Mouse (Mus musculus): ENCODE measurements around the gene Ptgdr2. TPM values are rescaled to one million over a fixed set of nuclear protein-coding genes. Genes with fewer than 3 reads are reported as not detected.

The Ptgdr2 gene
- polyA plus RNA-seq, 1 experiment, result 1.0 TPM

- H3K27ac ChIP-seq (ENCODE audit: control insufficient read depth, insufficient read depth, low read length), result no peak overlapping the region
- WGBS, result under 1% methylated on average over 20 of the region's 20 CpGs
- H3K4me1 ChIP-seq (replicated peaks; ENCODE audit: control insufficient read depth, insufficient read depth, low read length), result peaks cover 11% of the 10 kb centered on the region
Observed at GRCm38 (mm10) chr19:10948416-10948815, 11.5 kb downstream of the Ptgdr2 start.

GRCm38 (mm10) chr19:10949112-10949511 is 12.2 kb downstream of the Ptgdr2 start, which contains the start of gene Ccdc86:
TSS of gene Ccdc86 (minus strand) at chr19:10949266.
- H3K4me1 ChIP-seq (replicated peaks; ENCODE audit: control insufficient read depth, insufficient read depth, low read length), result peaks cover 11% of the 10 kb centered on the region

More at GRCm38 (mm10) chr19:10948416-10948815, 11.5 kb downstream of the Ptgdr2 start:
- no peaks in the 10 kb centered on the region; the same call in 1 of the 2 replicates for H3K27me3 ChIP-seq (ENCODE audit: control insufficient read depth, insufficient read depth, low read length)
- no peaks in the 10 kb centered on the region for H3K36me3 ChIP-seq (ENCODE audit: control insufficient read depth, insufficient read depth, low read length)
- peak; percentile 15 for DNase-seq
- peak overlapping the region; percentile 62 for H3K4me3 ChIP-seq (ENCODE audit: control insufficient read depth, insufficient read depth, low read length)
- TF ChIP-seq CTCF (IDR thresholded peaks at IDR 0.05; ENCODE audit: borderline replicate concordance, control insufficient read depth, extremely low read depth, insufficient read depth, low read length, poor library complexity) (no peak), POLR2A (IDR thresholded peaks at IDR 0.05; ENCODE audit: control insufficient read depth, extremely low read depth, insufficient read depth, low read length, poor library complexity) (no peak)

GRCm38 (mm10) chr19:10949558-10949957 is 12.6 kb downstream of the Ptgdr2 start:
- Histone ChIP-seq H3K27me3 (ENCODE audit: control insufficient read depth, insufficient read depth, low read length) (no peaks in the 10 kb centered on the region; the same call in 1 of the 2 replicates), H3K27ac (ENCODE audit: control insufficient read depth, insufficient read depth, low read length) (no peak overlapping the region), H3K36me3 (ENCODE audit: control insufficient read depth, insufficient read depth, low read length) (no peaks in the 10 kb centered on the region), H3K4me3 (ENCODE audit: control insufficient read depth, insufficient read depth, low read length) (0 out of 2 replicates have a peak overlapping the region, but pooled peaks have one; percentile 10), H3K4me1 (replicated peaks; ENCODE audit: control insufficient read depth, insufficient read depth, low read length) (peaks cover 11% of the 10 kb centered on the region)
- no peak for TF ChIP-seq CTCF (IDR thresholded peaks at IDR 0.05; ENCODE audit: borderline replicate concordance, control insufficient read depth, extremely low read depth, insufficient read depth, low read length, poor library complexity)
- TF ChIP-seq POLR2A (IDR thresholded peaks at IDR 0.05; ENCODE audit: control insufficient read depth, extremely low read depth, insufficient read depth, low read length, poor library complexity), result no peak
- WGBS, result 22% methylated on average over 9 of the region's 9 CpGs
- DNase-seq, result no peak

More at GRCm38 (mm10) chr19:10949112-10949511, 12.2 kb downstream of the Ptgdr2 start, which contains the start of gene Ccdc86:
- Histone ChIP-seq H3K36me3 (ENCODE audit: control insufficient read depth, insufficient read depth, low read length) (no peaks in the 10 kb centered on the region), H3K27me3 (ENCODE audit: control insufficient read depth, insufficient read depth, low read length) (no peaks in the 10 kb centered on the region; the same call in 1 of the 2 replicates), H3K4me3 (ENCODE audit: control insufficient read depth, insufficient read depth, low read length) (peak within 1 kb of the TSS; percentile 62), H3K27ac (ENCODE audit: control insufficient read depth, insufficient read depth, low read length) (no peak within 1 kb of the TSS)
- under 1% methylated on average over 30 of the region's 30 CpGs for WGBS
- TF ChIP-seq POLR2A (IDR thresholded peaks at IDR 0.05; ENCODE audit: control insufficient read depth, extremely low read depth, insufficient read depth, low read length, poor library complexity) (peak; percentile 49; the same call in 1 of the 2 replicates), CTCF (IDR thresholded peaks at IDR 0.05; ENCODE audit: borderline replicate concordance, control insufficient read depth, extremely low read depth, insufficient read depth, low read length, poor library complexity) (peak; percentile 58; the same call in 1 of the 2 replicates)
- DNase-seq, result peak; percentile 94

GRCm38 (mm10) chr19:10952021-10952939 is 15.3 kb downstream of the Ptgdr2 start:
- Histone ChIP-seq H3K4me3 (ENCODE audit: control insufficient read depth, insufficient read depth, low read length) (no peak overlapping the region), H3K4me1 (replicated peaks; ENCODE audit: control insufficient read depth, insufficient read depth, low read length) (peaks cover 11% of the 10 kb centered on the region), H3K27me3 (ENCODE audit: control insufficient read depth, insufficient read depth, low read length) (no peaks in the 10 kb centered on the region; the same call in 1 of the 2 replicates), H3K27ac (ENCODE audit: control insufficient read depth, insufficient read depth, low read length) (no peak overlapping the region), H3K36me3 (ENCODE audit: control insufficient read depth, insufficient read depth, low read length) (no peaks in the 10 kb centered on the region)
- TF ChIP-seq POLR2A (IDR thresholded peaks at IDR 0.05; ENCODE audit: control insufficient read depth, extremely low read depth, insufficient read depth, low read length, poor library complexity) (no peak), CTCF (IDR thresholded peaks at IDR 0.05; ENCODE audit: borderline replicate concordance, control insufficient read depth, extremely low read depth, insufficient read depth, low read length, poor library complexity) (no peak)
- DNase-seq, result no peak
- 85% methylated on average over 11 of the region's 11 CpGs for WGBS

- H3K36me3 ChIP-seq (ENCODE audit: control insufficient read depth, insufficient read depth, low read length), result no peaks in the 10 kb centered on the region
- DNase-seq, result peak; percentile 49
- H3K27me3 ChIP-seq (ENCODE audit: control insufficient read depth, insufficient read depth, low read length), result no peaks in the 10 kb centered on the region
- no peak overlapping the region for H3K27ac ChIP-seq (ENCODE audit: control insufficient read depth, insufficient read depth, low read length)
- no peak overlapping the region for H3K4me3 ChIP-seq (ENCODE audit: control insufficient read depth, insufficient read depth, low read length)
- no peak for TF ChIP-seq POLR2A (IDR thresholded peaks at IDR 0.05; ENCODE audit: control insufficient read depth, extremely low read depth, insufficient read depth, low read length, poor library complexity)
- TF ChIP-seq CTCF (IDR thresholded peaks at IDR 0.05; ENCODE audit: borderline replicate concordance, control insufficient read depth, extremely low read depth, insufficient read depth, low read length, poor library complexity), result no peak
- WGBS, result 37% methylated on average over 11 of the region's 11 CpGs
- H3K4me1 ChIP-seq (replicated peaks; ENCODE audit: control insufficient read depth, insufficient read depth, low read length), result no peaks in the 10 kb centered on the region
Observed at GRCm38 (mm10) chr19:10959085-10959977, 22.4 kb downstream of the Ptgdr2 start.

GRCm38 (mm10) chr19:10959978-10960346 is 23.0 kb downstream of the Ptgdr2 start:
- H3K36me3 ChIP-seq (ENCODE audit: control insufficient read depth, insufficient read depth, low read length), result no peaks in the 10 kb centered on the region
- 62% methylated on average over 12 of the region's 12 CpGs for whole genome bisulfite sequencing
- DNase-seq, result no peak
- no peak for TF ChIP-seq CTCF (IDR thresholded peaks at IDR 0.05; ENCODE audit: borderline replicate concordance, control insufficient read depth, extremely low read depth, insufficient read depth, low read length, poor library complexity)
- no peak for TF ChIP-seq POLR2A (IDR thresholded peaks at IDR 0.05; ENCODE audit: control insufficient read depth, extremely low read depth, insufficient read depth, low read length, poor library complexity)
- H3K4me1 ChIP-seq (replicated peaks; ENCODE audit: control insufficient read depth, insufficient read depth, low read length), result no peaks in the 10 kb centered on the region
- H3K27ac ChIP-seq (ENCODE audit: control insufficient read depth, insufficient read depth, low read length), result no peak overlapping the region
- H3K27me3 ChIP-seq (ENCODE audit: control insufficient read depth, insufficient read depth, low read length), result no peaks in the 10 kb centered on the region
- no peak overlapping the region for H3K4me3 ChIP-seq (ENCODE audit: control insufficient read depth, insufficient read depth, low read length)
